Mouse (Mus musculus) megakaryocyte progenitor cell, adult 5-6 weeks (primary cell): ENCODE measurements around the gene March11. TPM values are rescaled to one million over a fixed set of nuclear protein-coding genes. Genes with fewer than 3 reads are reported as not detected.

Experiments
- ATAC-seq: replicated peaks from 2 replicates; pipeline ENCODE4 v1.8.0; 2016; ENCODE audit warnings: mild to moderate bottlenecking, moderate TSS enrichment, inconsistent platforms; ENCODE audit not compliant: poor library complexity
- total RNA-seq, 2 experiments: library from RNA; stranded (forward) in 1 of 2; stranded (reverse) in 1 of 2; fragments of 157-497, 149-512 nt in 1 of 2; fragments of 200-1000 nt in 1 of 2; gene quantifications; 2 replicates each; pipeline versions ENCODE4 v1.2.3 to v1.2.4; 2015 to 2017

Gene March11
- total RNA-seq, 2 experiments from 2014 or later: not detected

- no peak for ATAC-seq
Observed at GRCm38 (mm10) chr15:26373759-26374158, 64.9 kb downstream of the March11 start.

DNA sequence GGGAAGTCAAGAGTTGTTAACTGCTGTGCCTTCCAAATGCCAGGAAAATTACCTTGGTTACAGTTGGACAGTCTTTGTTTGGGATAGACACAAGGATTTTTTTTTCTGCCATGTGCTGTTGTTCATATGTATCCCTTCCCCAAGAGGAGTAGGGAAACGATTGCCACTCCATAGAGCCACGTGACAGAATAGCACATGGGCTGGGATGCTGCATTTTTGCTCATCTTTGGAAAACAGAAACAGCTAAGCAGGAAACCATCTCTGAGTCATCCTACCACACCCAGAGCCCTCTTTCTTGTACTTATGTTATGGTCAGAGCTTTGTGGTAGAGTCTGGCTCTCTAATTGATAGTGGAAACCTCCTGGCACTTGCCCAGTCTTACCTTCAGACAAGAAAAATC lies 65.4 kb downstream of the March11 start:
- no peak for ATAC-seq

DNA sequence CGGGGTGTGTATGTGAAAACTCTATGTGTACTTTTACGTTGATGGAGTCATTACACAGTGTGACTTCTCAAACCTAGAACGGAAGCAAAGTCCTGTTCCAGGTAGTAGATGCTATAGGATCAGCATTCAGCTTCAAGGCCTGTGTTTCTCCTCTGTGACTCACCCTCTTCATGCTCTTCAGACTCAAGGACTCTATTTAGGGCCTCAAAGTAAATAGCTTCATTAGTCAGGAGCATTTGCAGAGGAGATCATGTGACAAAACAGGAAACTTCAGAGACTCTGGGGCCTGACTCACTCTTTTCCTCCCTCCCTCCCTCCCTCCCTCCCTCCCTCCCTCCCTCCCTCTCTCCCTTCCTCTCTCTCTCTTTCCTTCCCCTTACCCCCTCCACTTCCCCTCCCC lies 66.1 kb downstream of the March11 start:
- no peak for ATAC-seq

- ATAC-seq: no peak
Observed at GRCm38 (mm10) chr15:26377355-26377754, 68.5 kb downstream of the March11 start.

- ATAC-seq: no peak
Observed at GRCm38 (mm10) chr15:26378879-26379278, 70.0 kb downstream of the March11 start.

- ATAC-seq: no peak
Observed at GRCm38 (mm10) chr15:26379831-26380230, 71.0 kb downstream of the March11 start.

GRCm38 (mm10) chr15:26380844-26381243 lies 72.0 kb downstream of the March11 start:
- ATAC-seq: no peak

DNA sequence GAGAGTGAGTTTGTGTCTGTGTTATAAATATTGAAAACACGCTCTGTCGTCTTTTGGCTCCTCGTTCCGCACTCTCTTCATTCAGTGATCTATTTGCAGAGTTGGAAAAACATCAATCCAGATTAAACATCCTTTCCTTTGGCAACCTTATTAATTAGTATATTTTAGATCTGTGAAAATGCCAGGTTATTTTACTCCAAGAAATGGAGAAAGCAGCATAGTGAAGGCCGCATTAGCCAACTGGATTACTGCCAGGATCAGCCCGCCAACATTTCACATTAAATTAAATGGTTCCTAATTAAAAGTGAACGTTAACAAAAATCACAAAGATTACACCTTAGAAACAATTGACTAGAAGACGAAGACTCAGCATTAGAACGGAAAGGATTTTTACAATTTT lies 81.2 kb downstream of the March11 start:
- no peak for ATAC-seq

DNA sequence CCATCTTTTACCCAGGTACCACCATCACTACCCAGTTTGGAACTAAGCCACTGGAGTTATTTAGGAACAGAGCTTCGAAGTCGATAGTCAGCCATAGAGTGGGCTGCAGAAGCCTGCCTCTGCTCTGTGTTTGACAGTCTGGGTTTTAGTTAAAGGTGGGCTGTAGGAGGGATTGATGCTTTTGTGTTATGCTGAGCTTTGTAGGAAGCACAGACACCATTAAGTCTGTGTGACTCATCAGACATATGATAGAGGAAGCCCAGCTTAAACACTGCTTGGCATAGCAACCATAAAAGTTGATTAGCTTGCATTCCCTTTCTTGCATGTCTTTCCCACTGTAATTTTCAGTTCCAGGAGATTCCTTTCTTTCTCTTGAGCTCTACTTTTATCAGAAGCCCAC lies 87.7 kb downstream of the March11 start:
- ATAC-seq: no peak

DNA sequence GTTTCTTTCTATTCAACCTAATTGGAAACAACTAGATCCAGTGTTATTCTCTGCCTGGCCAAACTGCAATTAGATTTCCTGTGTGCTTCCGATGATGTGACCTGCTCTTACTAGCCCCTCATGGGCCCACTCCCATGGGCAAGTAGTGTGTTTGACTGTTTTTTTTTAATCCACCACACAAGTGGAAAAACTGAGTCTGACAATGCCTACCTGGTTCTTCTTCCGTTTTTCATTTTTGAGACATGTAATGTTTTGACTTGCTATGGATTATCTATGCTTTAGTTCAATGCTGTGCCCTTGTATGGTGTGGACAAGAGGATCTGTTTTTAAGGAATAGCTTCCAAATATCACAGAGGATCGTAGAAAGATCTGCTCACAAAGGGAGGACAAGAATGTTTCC lies 116.4 kb downstream of the March11 start:
- ATAC-seq: no peak

- ATAC-seq: no peak
Observed at GRCm38 (mm10) chr15:26426231-26426630, 117.4 kb downstream of the March11 start.

GRCm38 (mm10) chr15:26430565-26430964 lies 121.7 kb downstream of the March11 start:
- no peak for ATAC-seq

- ATAC-seq: no peak
Observed at GRCm38 (mm10) chr15:26432676-26433075, 123.8 kb downstream of the March11 start.

GRCm38 (mm10) chr15:26435725-26436124 lies 126.9 kb downstream of the March11 start:
- ATAC-seq: no peak

DNA sequence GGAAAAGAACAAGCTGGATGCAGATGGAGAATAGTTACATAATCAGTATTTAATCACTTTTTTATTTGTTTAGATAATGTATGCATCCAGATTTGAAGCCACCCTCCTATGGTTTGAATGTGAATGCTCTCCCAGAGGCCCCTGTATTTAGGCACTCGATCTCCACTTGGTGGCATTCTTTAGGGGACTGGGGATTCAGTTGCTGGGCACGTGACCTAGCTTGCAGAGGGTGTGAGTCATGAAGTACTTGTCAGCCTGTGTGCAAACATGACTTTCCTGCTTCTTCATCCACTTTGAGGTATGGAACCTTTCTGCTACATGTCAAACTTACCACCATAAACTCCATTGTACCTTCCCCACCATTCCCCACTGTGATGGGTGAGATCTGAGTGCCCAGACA lies 128.3 kb downstream of the March11 start:
- no peak for ATAC-seq
